Mouse (Mus musculus): ENCODE measurements around the gene Elp5.

Gene Elp5

GRCm38 (mm10) chr11:69991711-69992110 is 9.4 kb upstream of the Elp5 start:
- no peak for DNase-seq (ENCODE audit: low spot score in 2 of 2)

GRCm38 (mm10) chr11:69990850-69991691 is 8.8 kb upstream of the Elp5 start, which contains the start of gene Gabarap:
TSS of gene Gabarap (plus strand) at chr11:69991143.
- DNase-seq (ENCODE audit: low spot score in 2 of 2) = peak; percentile 92

GRCm38 (mm10) chr11:69989949-69990348 is 7.6 kb upstream of the Elp5 start:
- no peak for DNase-seq (ENCODE audit: low spot score in 2 of 2)

- DNase-seq (ENCODE audit: low spot score in 2 of 2) = no peak
Measured at GRCm38 (mm10) chr11:69984431-69984830, 2.1 kb upstream of the Elp5 start.

GRCm38 (mm10) chr11:69983377-69983776 is 1.1 kb upstream of the Elp5 start:
- no peak for DNase-seq (ENCODE audit: low spot score in 2 of 2)

- DNase-seq (ENCODE audit: low spot score in 2 of 2) = no peak
Measured at GRCm38 (mm10) chr11:69982877-69983276, 560 bp upstream of the Elp5 start.

- peak in 1 of 2 experiments; percentile 31 for DNase-seq (ENCODE audit: low spot score in 2 of 2)
Measured at GRCm38 (mm10) chr11:69981141-69981762, 1.1 kb downstream of the Elp5 start, which contains the start of gene Ctdnep1. TSS of gene Ctdnep1 (plus strand) at chr11:69981156.

GRCm38 (mm10) chr11:69980196-69981140 is 1.8 kb downstream of the Elp5 start:
- peak; percentile 85 to 87 for DNase-seq (ENCODE audit: low spot score in 2 of 2)

GRCm38 (mm10) chr11:69979827-69980195 is 2.5 kb downstream of the Elp5 start:
- no peak for DNase-seq (ENCODE audit: low spot score in 2 of 2)

- no peak for DNase-seq (ENCODE audit: low spot score in 2 of 2)
Measured at GRCm38 (mm10) chr11:69976271-69976670, 6.0 kb downstream of the Elp5 start.

GRCm38 (mm10) chr11:69974907-69975306 is 7.4 kb downstream of the Elp5 start:
- no peak for DNase-seq (ENCODE audit: low spot score in 2 of 2)

GRCm38 (mm10) chr11:69970775-69971174 is 11.5 kb downstream of the Elp5 start:
- DNase-seq (ENCODE audit: low spot score in 2 of 2) = no peak

- DNase-seq (ENCODE audit: low spot score in 2 of 2) = no peak
Measured at GRCm38 (mm10) chr11:69970222-69970621, 12.1 kb downstream of the Elp5 start.

- no peak for DNase-seq (ENCODE audit: low spot score in 2 of 2)
Measured at GRCm38 (mm10) chr11:69968793-69969192, 13.5 kb downstream of the Elp5 start.

- no peak for DNase-seq (ENCODE audit: low spot score in 2 of 2)
Measured at GRCm38 (mm10) chr11:69966860-69967517, 15.3 kb downstream of the Elp5 start.

- DNase-seq (ENCODE audit: low spot score in 2 of 2) = no peak
Measured at GRCm38 (mm10) chr11:69966006-69966859, 16.1 kb downstream of the Elp5 start.

- DNase-seq (ENCODE audit: low spot score in 2 of 2) = no peak
Measured at GRCm38 (mm10) chr11:69965271-69966005, 16.9 kb downstream of the Elp5 start.

GRCm38 (mm10) chr11:69964650-69965270 is 17.6 kb downstream of the Elp5 start, which contains the start of gene Cldn7:
TSS of gene Cldn7 (plus strand) at chr11:69964779.
- DNase-seq (ENCODE audit: low spot score in 2 of 2) = no peak

- DNase-seq (ENCODE audit: low spot score in 2 of 2) = no peak
Measured at GRCm38 (mm10) chr11:69961841-69962240, 20.5 kb downstream of the Elp5 start.

Data from thymus, postnatal 10 days (tissue).